Mouse (Mus musculus): ENCODE data around the gene Cryaa.

Gene Cryaa

GRCm38 (mm10) chr17:31713709-31714108 lies 36.1 kb downstream of the Cryaa start:
- DNase-seq = no peak

GRCm38 (mm10) chr17:31714125-31714524 lies 36.5 kb downstream of the Cryaa start:
- DNase-seq = no peak

GRCm38 (mm10) chr17:31715006-31715405 lies 37.4 kb downstream of the Cryaa start:
- no peak for DNase-seq

DNA sequence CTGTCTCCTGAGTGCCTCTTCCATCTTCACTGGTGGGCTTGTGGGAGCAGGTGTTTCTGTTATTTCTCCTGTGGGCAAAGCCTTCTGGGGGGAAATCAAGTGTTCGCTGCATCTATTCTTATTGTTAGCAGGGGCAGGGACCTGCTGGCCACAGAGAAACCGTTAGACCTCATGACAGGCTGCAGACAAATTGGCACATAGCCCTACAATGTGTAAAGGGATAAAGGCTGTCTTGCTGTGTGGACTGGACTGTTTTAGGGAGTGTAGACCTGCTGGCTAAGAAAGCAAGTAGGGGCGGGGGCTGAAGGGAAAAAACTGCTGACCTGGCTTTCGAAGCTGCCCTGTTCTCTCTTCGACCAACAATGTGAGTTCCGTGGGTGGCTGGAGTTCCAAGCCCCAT lies 44.0 kb downstream of the Cryaa start:
- no peak for DNase-seq

GRCm38 (mm10) chr17:31725366-31725765 lies 47.8 kb downstream of the Cryaa start:
- no peak for DNase-seq

- no peak for DNase-seq
Measured at GRCm38 (mm10) chr17:31726216-31726615, 48.6 kb downstream of the Cryaa start.

DNA sequence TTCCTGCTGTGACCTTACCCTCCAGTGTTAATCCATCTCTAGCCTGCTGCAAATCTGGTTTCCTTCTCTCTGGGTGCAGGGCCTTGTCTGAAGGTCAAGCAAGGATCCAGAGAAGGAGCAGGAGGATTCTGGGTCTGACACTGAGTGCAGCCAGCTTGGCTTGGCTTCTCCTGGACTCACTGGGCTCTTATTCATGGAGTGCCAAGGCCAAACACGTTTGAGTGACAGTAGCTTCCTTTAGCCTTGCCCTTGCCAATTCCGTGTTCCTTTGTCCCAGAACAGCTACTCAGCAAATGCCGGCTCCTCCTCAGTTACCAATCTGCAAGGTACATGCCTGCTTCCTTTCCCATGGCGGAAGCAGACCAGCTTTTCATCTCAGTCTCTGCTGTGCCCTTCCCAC lies 49.6 kb downstream of the Cryaa start:
- DNase-seq = no peak

GRCm38 (mm10) chr17:31728043-31728442 lies 50.4 kb downstream of the Cryaa start:
- no peak for DNase-seq

DNA sequence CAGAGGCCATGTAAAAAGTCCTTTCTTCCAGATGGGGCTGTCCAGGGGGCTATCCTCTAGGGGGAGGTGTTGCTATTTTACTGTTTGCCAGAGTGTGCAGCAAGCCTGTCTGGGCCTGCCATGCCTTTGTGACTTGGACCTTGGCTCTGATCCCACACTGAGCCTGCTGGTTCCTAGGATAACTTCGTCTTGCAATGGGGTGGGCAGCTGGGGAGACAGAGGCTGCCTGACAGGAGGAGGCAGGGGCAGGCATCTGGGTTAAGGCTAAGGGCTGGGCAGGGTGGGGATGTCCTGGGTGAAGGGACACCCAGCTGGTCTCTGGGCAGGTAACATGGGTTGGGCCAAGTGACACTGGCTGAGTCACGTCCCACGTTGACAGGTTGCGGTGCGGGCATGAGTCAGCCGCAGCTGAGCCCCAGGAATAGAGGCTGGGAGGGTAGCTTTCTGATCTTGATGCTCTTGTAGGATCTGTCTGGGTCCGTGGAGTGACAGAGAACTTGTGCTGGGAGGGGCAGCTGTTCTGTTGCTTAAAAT lies 51.4 kb downstream of the Cryaa start:
- peak in 1 of 2 experiments; percentile 31 for DNase-seq

GRCm38 (mm10) chr17:31731038-31731437 lies 53.4 kb downstream of the Cryaa start:
- DNase-seq = no peak
